Mouse (Mus musculus): ENCODE measurements around the gene Lhx3. TPM values are rescaled to one million over a fixed set of nuclear protein-coding genes. Genes with fewer than 3 reads are reported as not detected.

Lhx3 gene
- total and polyA plus RNA-seq, 3 experiments: not detected

GRCm38 (mm10) chr2:26166890-26167289 lies 41.2 kb downstream of the Lhx3 start:
- TF ChIP-seq GABPA (IDR thresholded peaks at IDR 0.05; ENCODE audit: insufficient replicate concordance, low read depth, low read length) (no peak), UBTF (IDR thresholded peaks at IDR 0.05; ENCODE audit: low read depth, low read length) (no peak), USF1 (IDR thresholded peaks at IDR 0.05; ENCODE audit: low read depth, low read length) (no peak), ZNF384 (IDR thresholded peaks at IDR 0.05; ENCODE audit: low read depth, low read length) (no peak), MYC (IDR thresholded peaks at IDR 0.05; ENCODE audit: low read depth, low read length) (no peak), MAFK (IDR thresholded peaks at IDR 0.05; ENCODE audit: insufficient replicate concordance, low read length) (no peak), PAX5 (IDR thresholded peaks at IDR 0.05; ENCODE audit: low read length) (no peak), BHLHE40 (IDR thresholded peaks at IDR 0.05; ENCODE audit: low read depth, low read length) (no peak), ETS1 (conservative IDR thresholded peaks at IDR 0.05; ENCODE audit: low read depth, low read length) (no peak), RAD21 (IDR thresholded peaks at IDR 0.05; ENCODE audit: low read depth, low read length) (no peak)
- H3K36me3 ChIP-seq (replicated peaks in 1 of 2; ENCODE audit: control insufficient read depth in 1 of 2, insufficient read depth in 1 of 2, low read length in 1 of 2): no peaks in the 10 kb centered on the region
- no peak overlapping the region for H3K9ac ChIP-seq (ENCODE audit: insufficient read depth, low read depth)
- in situ Hi-C loops (cut with MboI; ENCODE audit: low pct_ligation_motif_present, low pct_unique_long_range_greater_than_20kb, low sequenced_read_pairs): loop anchor here (10.0 kb wide), 1 partner anchor 398 kb away; no protein-coding TSS in a partner anchor
- no peak overlapping the region for H3K4me3 ChIP-seq (replicated peaks in 1 of 3; ENCODE audit: low read depth in 2 of 3, low read length in 2 of 3, poor library complexity in 1 of 3)
- dilution Hi-C loops (cut with MboI; ENCODE audit: extremely low pct_ligation_motif_present, extremely low pct_unique_long_range_greater_than_20kb, low sequenced_read_pairs): no loop called here
- no peak for DNase-seq (ENCODE audit: extremely low read depth)
- H3K27ac ChIP-seq (ENCODE audit: insufficient read depth, low read depth): no peak overlapping the region
- no peaks in the 10 kb centered on the region for H3K9me3 ChIP-seq (replicated peaks; ENCODE audit: low read length)
- peaks cover 3% of the 10 kb centered on the region in 2 experiments; a peak in 2 of 4 replicates for H3K4me1 ChIP-seq (ENCODE audit: control insufficient read depth in 1 of 2, insufficient read depth in 2 of 2)
- no peak overlapping the region for H3K4me2 ChIP-seq (ENCODE audit: insufficient read depth, low read depth, poor library complexity, severe bottlenecking)
- H3K79me2 ChIP-seq (replicated peaks; ENCODE audit: control insufficient read depth, extremely low read depth, insufficient read depth, poor library complexity, severe bottlenecking): no peaks in the 10 kb centered on the region
- H3K27me3 ChIP-seq (replicated peaks): peaks cover 21% of the 10 kb centered on the region

DNA sequence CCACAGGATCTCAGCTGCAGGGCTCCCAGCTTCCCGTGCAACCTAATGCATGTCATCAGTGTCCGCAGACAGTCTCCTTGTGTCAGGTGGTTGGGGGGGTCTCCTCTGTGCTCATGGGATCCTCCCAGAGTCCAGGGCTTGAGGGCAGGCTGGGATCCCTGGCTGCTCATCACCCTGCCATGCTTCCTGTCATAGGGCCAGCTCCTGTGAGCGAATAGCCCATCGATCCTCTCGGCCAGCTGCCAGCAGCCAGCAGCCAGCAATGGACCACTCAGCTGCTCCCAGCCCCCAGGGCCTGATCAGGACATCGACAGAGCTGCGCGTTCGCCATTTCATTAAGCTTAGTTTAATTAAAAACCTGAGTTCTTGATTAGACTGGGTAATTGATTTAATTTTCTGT lies 50.0 kb downstream of the Lhx3 start:
- no peaks in the 10 kb centered on the region for H3K79me2 ChIP-seq (replicated peaks; ENCODE audit: control insufficient read depth, extremely low read depth, insufficient read depth, poor library complexity, severe bottlenecking)
- in situ Hi-C loops (cut with MboI; ENCODE audit: low pct_ligation_motif_present, low pct_unique_long_range_greater_than_20kb, low sequenced_read_pairs): loop anchor here (5.0 kb wide), 1 partner anchor 124 kb away; no protein-coding TSS in a partner anchor
- H3K4me1 ChIP-seq (ENCODE audit: control insufficient read depth in 1 of 2, insufficient read depth in 2 of 2): peaks cover 0 to 8% of the 10 kb centered on the region in 2 experiments; a peak in 1 of 4 replicates
- peaks cover 8% of the 10 kb centered on the region for H3K27me3 ChIP-seq (replicated peaks)
- no peaks in the 10 kb centered on the region for H3K9me3 ChIP-seq (replicated peaks; ENCODE audit: low read length)
- dilution Hi-C loops (cut with MboI; ENCODE audit: extremely low pct_ligation_motif_present, extremely low pct_unique_long_range_greater_than_20kb, low sequenced_read_pairs): no loop called here
- no peak overlapping the region for H3K27ac ChIP-seq (ENCODE audit: insufficient read depth, low read depth)
- H3K4me3 ChIP-seq (replicated peaks in 1 of 3; ENCODE audit: low read depth in 2 of 3, low read length in 2 of 3, poor library complexity in 1 of 3): no peak overlapping the region
- TF ChIP-seq USF1 (IDR thresholded peaks at IDR 0.05; ENCODE audit: low read depth, low read length) (no peak), GABPA (IDR thresholded peaks at IDR 0.05; ENCODE audit: insufficient replicate concordance, low read depth, low read length) (no peak), TBP (conservative IDR thresholded peaks at IDR 0.05; ENCODE audit: low read depth, low read length) (no peak), ZMIZ1 (IDR thresholded peaks at IDR 0.05; ENCODE audit: low read depth, low read length) (no peak), EP300 (IDR thresholded peaks at IDR 0.05; ENCODE audit: low read length) (no peak), JUND (conservative IDR thresholded peaks at IDR 0.05; ENCODE audit: low read depth, low read length) (no peak), TCF12 (IDR thresholded peaks at IDR 0.05; ENCODE audit: low read depth, low read length) (no peak), UBTF (IDR thresholded peaks at IDR 0.05; ENCODE audit: low read depth, low read length) (no peak), ELF1 (IDR thresholded peaks at IDR 0.05; ENCODE audit: low read depth, low read length) (no peak), ZNF384 (IDR thresholded peaks at IDR 0.05; ENCODE audit: low read depth, low read length) (no peak), NELFE (IDR thresholded peaks at IDR 0.05; ENCODE audit: low read depth, low read length) (no peak), MAZ (IDR thresholded peaks at IDR 0.05; ENCODE audit: low read depth, low read length) (no peak), USF2 (conservative IDR thresholded peaks at IDR 0.05; ENCODE audit: low read depth, low read length) (no peak), MEF2A (IDR thresholded peaks at IDR 0.05; ENCODE audit: borderline replicate concordance, low read depth, low read length) (no peak), POLR2A (IDR thresholded peaks at IDR 0.05; ENCODE audit: low read depth, low read length) (no peak), MAFK (IDR thresholded peaks at IDR 0.05; ENCODE audit: insufficient replicate concordance, low read length) (no peak), JUN (IDR thresholded peaks at IDR 0.05; ENCODE audit: insufficient read depth, low read depth, low read length) (no peak), MAX (IDR thresholded peaks at IDR 0.05; ENCODE audit: low read length) (no peak), CHD2 (IDR thresholded peaks at IDR 0.05; ENCODE audit: low read length) (no peak)
- H3K9ac ChIP-seq (ENCODE audit: insufficient read depth, low read depth): no peak overlapping the region
- H3K36me3 ChIP-seq (replicated peaks in 1 of 2; ENCODE audit: control insufficient read depth in 1 of 2, insufficient read depth in 1 of 2, low read length in 1 of 2): no peaks in the 10 kb centered on the region
- no peak for DNase-seq (ENCODE audit: extremely low read depth)
- no peak overlapping the region for H3K4me2 ChIP-seq (ENCODE audit: insufficient read depth, low read depth, poor library complexity, severe bottlenecking)
